Mouse (Mus musculus) neural tube, embryonic 11.5 days (tissue): ENCODE data around the gene Pax5. TPM values are rescaled to one million over a fixed set of nuclear protein-coding genes. Genes with fewer than 3 reads are reported as not detected.
A peak's percentile ranks its signal among the peaks of the same experiment; 100 is the strongest.

Source experiments
- ATAC-seq: fragments of 200-750 bp; cut with Nextera tagmentation; 2 replicates; pipeline ENCODE4 v1.8.0; 2017; ENCODE audit warnings: moderate number of reproducible peaks, mild to moderate bottlenecking, moderate TSS enrichment, moderate library complexity; ENCODE audit not compliant: insufficient read depth, low FRiP score, low TSS enrichment
- DNase-seq: peaks from one replicate; pipeline ENCODE4 v3.0.0-alpha.2; 2015; ENCODE audit warnings: low spot score
- H3K27ac ChIP-seq: fragments of 300-500 bp; sonication (generic); 2 replicates; pipeline ENCODE4 v1.5.1; 2014; ENCODE audit warnings: low read depth, mild to moderate bottlenecking, low read length
- H3K27me3 ChIP-seq: fragments of 300-500 bp; sonication (generic); 2 replicates; pipeline ENCODE4 v1.6.1; 2014; ENCODE audit warnings: mild to moderate bottlenecking, low read length, mixed read lengths; ENCODE audit not compliant: control insufficient read depth, insufficient read depth
- H3K36me3 ChIP-seq: fragments of 300-500 bp; sonication (generic); 2 replicates; pipeline ENCODE4 v1.6.1; 2014; ENCODE audit warnings: mild to moderate bottlenecking, low read length, moderate library complexity, mixed read lengths; ENCODE audit not compliant: control insufficient read depth, insufficient read depth
- H3K4me1 ChIP-seq: fragments of 300-500 bp; sonication (generic); 2 replicates; pipeline ENCODE4 v1.6.1; 2014; ENCODE audit warnings: low read length, mixed read lengths; ENCODE audit not compliant: control insufficient read depth, insufficient read depth
- H3K4me2 ChIP-seq: fragments of 300-500 bp; sonication (generic); 2 replicates; pipeline ENCODE4 v1.6.1; 2014; ENCODE audit warnings: low read depth, mild to moderate bottlenecking, moderate library complexity
- H3K4me3 ChIP-seq: fragments of 300-500 bp; sonication (generic); 2 replicates; pipeline ENCODE4 v1.5.1; 2014; ENCODE audit warnings: low read depth, low read length
- H3K9ac ChIP-seq: fragments of 300-500 bp; sonication (generic); 2 replicates; pipeline ENCODE4 v1.6.1; 2014; ENCODE audit warnings: mild to moderate bottlenecking, low read length
- H3K9me3 ChIP-seq: fragments of 300-500 bp; sonication (generic); 2 replicates; pipeline ENCODE4 v1.6.1; 2016; ENCODE audit warnings: low read length; ENCODE audit not compliant: control insufficient read depth
- WGBS: fragments of 180-500 bp; shearing (Covaris S2); extraction: QIAGEN DNeasy Blood & Tissue Kit; methylation state at CpG from one replicate; pipeline ENCODE4 v1.1.7; 2014; 5-methylcytosine and 5-hydroxymethylcytosine counted together
- polyA plus RNA-seq: library from polyadenylated mRNA; unstranded; fragments of >200 nt; fragmentation: Nextera tagmentation; extraction: Ambion mirVana; gene quantifications from 2 replicates; pipeline ENCODE4 v1.2.1, GENCODE M21; 2014

The Pax5 gene
- polyA plus RNA-seq, 1 experiment from 2014 or later, result 2.4 TPM

GRCm38 (mm10) chr4:44605453-44605852 is 104.8 kb downstream of the Pax5 start:
- WGBS, result 85% methylated on average over 2 of the region's 2 CpGs
- Histone ChIP-seq H3K27ac (no peak overlapping the region), H3K36me3 (no peaks in the 10 kb centered on the region), H3K4me3 (no peak overlapping the region), H3K27me3 (no peaks in the 10 kb centered on the region), H3K9me3 (no peaks in the 10 kb centered on the region), H3K4me1 (no peaks in the 10 kb centered on the region), H3K9ac (no peak overlapping the region), H3K4me2 (no peak overlapping the region)
- ATAC-seq (no peak), DNase-seq (no peak)

GRCm38 (mm10) chr4:44602257-44602801 is 108.0 kb downstream of the Pax5 start:
- Histone ChIP-seq H3K4me3 (no peak overlapping the region), H3K27me3 (no peaks in the 10 kb centered on the region), H3K4me2 (no peak overlapping the region), H3K27ac (no peak overlapping the region), H3K36me3 (no peaks in the 10 kb centered on the region), H3K4me1 (no peaks in the 10 kb centered on the region), H3K9me3 (no peaks in the 10 kb centered on the region), H3K9ac (no peak overlapping the region)
- no peak for ATAC-seq
- 6% methylated on average over 4 of the region's 5 CpGs for WGBS
- DNase-seq, result no peak

GRCm38 (mm10) chr4:44601370-44601769 is 108.9 kb downstream of the Pax5 start:
- H3K36me3 ChIP-seq, result no peaks in the 10 kb centered on the region
- H3K4me3 ChIP-seq, result no peak overlapping the region
- H3K4me1 ChIP-seq, result no peaks in the 10 kb centered on the region
- H3K4me2 ChIP-seq, result no peak overlapping the region
- DNase-seq, result no peak
- WGBS, result 75% methylated on average over 8 of the region's 8 CpGs
- H3K9ac ChIP-seq, result no peak overlapping the region
- H3K27ac ChIP-seq, result no peak overlapping the region
- H3K9me3 ChIP-seq, result no peaks in the 10 kb centered on the region
- no peaks in the 10 kb centered on the region for H3K27me3 ChIP-seq
- no peak for ATAC-seq

- ATAC-seq (no peak), DNase-seq (no peak)
- Histone ChIP-seq H3K4me3 (no peak overlapping the region), H3K27ac (no peak overlapping the region), H3K36me3 (no peaks in the 10 kb centered on the region), H3K4me1 (no peaks in the 10 kb centered on the region), H3K4me2 (no peak overlapping the region), H3K27me3 (no peaks in the 10 kb centered on the region), H3K9me3 (no peaks in the 10 kb centered on the region), H3K9ac (no peak overlapping the region)
- 49% methylated on average over 5 of the region's 5 CpGs for WGBS
Measured at GRCm38 (mm10) chr4:44600875-44601274, 109.4 kb downstream of the Pax5 start.

GRCm38 (mm10) chr4:44597965-44598364 is 112.3 kb downstream of the Pax5 start:
- Histone ChIP-seq H3K27ac (no peak overlapping the region), H3K4me1 (no peaks in the 10 kb centered on the region), H3K9me3 (no peaks in the 10 kb centered on the region), H3K36me3 (no peaks in the 10 kb centered on the region; the same call in 1 of the 2 replicates), H3K27me3 (no peaks in the 10 kb centered on the region), H3K4me2 (no peak overlapping the region), H3K4me3 (no peak overlapping the region), H3K9ac (no peak overlapping the region)
- 77% methylated on average over 9 of the region's 9 CpGs for WGBS
- ATAC-seq (no peak), DNase-seq (no peak)

GRCm38 (mm10) chr4:44593091-44593490 is 117.2 kb downstream of the Pax5 start:
- no peak overlapping the region for H3K4me3 ChIP-seq
- no peaks in the 10 kb centered on the region for H3K4me1 ChIP-seq
- no peak overlapping the region for H3K27ac ChIP-seq
- DNase-seq (no peak), ATAC-seq (no peak)
- H3K27me3 ChIP-seq, result no peaks in the 10 kb centered on the region
- no peak overlapping the region for H3K9ac ChIP-seq
- H3K4me2 ChIP-seq, result no peak overlapping the region
- no peaks in the 10 kb centered on the region for H3K9me3 ChIP-seq
- no peaks in the 10 kb centered on the region; the same call in 1 of the 2 replicates for H3K36me3 ChIP-seq
- 86% methylated on average over 2 of the region's 2 CpGs for WGBS

- no peaks in the 10 kb centered on the region for H3K9me3 ChIP-seq
- no peak overlapping the region for H3K4me2 ChIP-seq
- no peak overlapping the region for H3K4me3 ChIP-seq
- H3K27me3 ChIP-seq, result no peaks in the 10 kb centered on the region
- DNase-seq (no peak), ATAC-seq (no peak)
- H3K27ac ChIP-seq, result no peak overlapping the region
- H3K9ac ChIP-seq, result no peak overlapping the region
- H3K36me3 ChIP-seq, result no peaks in the 10 kb centered on the region
- no peaks in the 10 kb centered on the region for H3K4me1 ChIP-seq
- WGBS, result 88% methylated on average over 4 of the region's 4 CpGs
Measured at GRCm38 (mm10) chr4:44582687-44583086, 127.6 kb downstream of the Pax5 start.

GRCm38 (mm10) chr4:44578591-44578990 is 131.7 kb downstream of the Pax5 start:
- H3K9ac ChIP-seq, result no peak overlapping the region
- ATAC-seq (no peak), DNase-seq (no peak)
- H3K4me2 ChIP-seq, result no peak overlapping the region
- no peaks in the 10 kb centered on the region for H3K36me3 ChIP-seq
- H3K27ac ChIP-seq, result no peak overlapping the region
- WGBS, result 49% methylated on average over 5 of the region's 5 CpGs
- no peaks in the 10 kb centered on the region for H3K27me3 ChIP-seq
- no peaks in the 10 kb centered on the region for H3K4me1 ChIP-seq
- H3K4me3 ChIP-seq, result no peak overlapping the region
- no peaks in the 10 kb centered on the region for H3K9me3 ChIP-seq

GRCm38 (mm10) chr4:44577293-44577692 is 133.0 kb downstream of the Pax5 start:
- H3K27me3 ChIP-seq, result no peaks in the 10 kb centered on the region
- no peaks in the 10 kb centered on the region for H3K36me3 ChIP-seq
- H3K4me1 ChIP-seq, result no peaks in the 10 kb centered on the region
- no peak overlapping the region for H3K27ac ChIP-seq
- no peak overlapping the region for H3K4me2 ChIP-seq
- WGBS, result 42% methylated on average over 5 of the region's 5 CpGs
- no peak overlapping the region for H3K9ac ChIP-seq
- DNase-seq (peak; percentile 72), ATAC-seq (no peak)
- no peak overlapping the region for H3K4me3 ChIP-seq
- no peaks in the 10 kb centered on the region for H3K9me3 ChIP-seq
